Mouse (Mus musculus): ENCODE measurements around the gene Igdcc4. TPM values are rescaled to one million over a fixed set of nuclear protein-coding genes. Genes with fewer than 3 reads are reported as not detected.

Igdcc4 gene
- total RNA-seq, 2 experiments from 2014 or later: 18.0 to 27.0 TPM

Other genes with a start within 250 kb of the Igdcc4 start
- under 1 TPM; 0.09 to 0.15 TPM for gene Slc24a1, start 149.9 kb upstream of the Igdcc4 start, total RNA-seq (2021)
- gene Ints14, start 140.6 kb upstream of the Igdcc4 start, total RNA-seq (2021): 10 to 100 TPM; 27.5 to 31.5 TPM
- 100 to 1,000 TPM; 151 to 154 TPM for gene Hacd3, start 79.8 kb upstream of the Igdcc4 start, total RNA-seq (2021)
- gene Dpp8, start 69.1 kb upstream of the Igdcc4 start, total RNA-seq (2021): 10 to 100 TPM; 74.0 to 86.7 TPM
- 1 to 10 TPM; 1.2 to 1.7 TPM for gene Igdcc3, start 39.7 kb downstream of the Igdcc4 start, total RNA-seq (2021)
- gene Parp16, start 93.9 kb downstream of the Igdcc4 start, total RNA-seq (2021): 10 to 100 TPM; 12.9 to 19.6 TPM
- gene Cilp, start 163.7 kb downstream of the Igdcc4 start, total RNA-seq (2021): 10 to 100 TPM in 1 of 2 experiments, 1 to 10 TPM in 1; 8.6 to 10.9 TPM
- 100 to 1,000 TPM; 144 to 173 TPM for gene Clpx, start 192.8 kb downstream of the Igdcc4 start, total RNA-seq (2021)
- 10 to 100 TPM; 13.6 to 17.1 TPM for gene Pdcd7, start 244.6 kb downstream of the Igdcc4 start, total RNA-seq (2021)